Mouse (Mus musculus) cortical plate, adult 2 months (tissue): ENCODE results near the gene Igfbp4.

ENCODE experiments used
- CTCF ChIP-seq: fragments of 200-500 bp; IDR thresholded peaks from 2 replicates; pipeline ENCODE4 v1.5.1; 2011; ENCODE audit warnings: mild to moderate bottlenecking, control low read depth, low read length; ENCODE audit not compliant: insufficient read depth; ENCODE audit errors: extremely low read depth
- POLR2A ChIP-seq: fragments of 200-500 bp; IDR thresholded peaks from 2 replicates; pipeline ENCODE4 v1.6.1; 2011; ENCODE audit warnings: mild to moderate bottlenecking, low read length, control low read depth; ENCODE audit not compliant: insufficient read depth; ENCODE audit errors: extremely low read depth

DNA sequence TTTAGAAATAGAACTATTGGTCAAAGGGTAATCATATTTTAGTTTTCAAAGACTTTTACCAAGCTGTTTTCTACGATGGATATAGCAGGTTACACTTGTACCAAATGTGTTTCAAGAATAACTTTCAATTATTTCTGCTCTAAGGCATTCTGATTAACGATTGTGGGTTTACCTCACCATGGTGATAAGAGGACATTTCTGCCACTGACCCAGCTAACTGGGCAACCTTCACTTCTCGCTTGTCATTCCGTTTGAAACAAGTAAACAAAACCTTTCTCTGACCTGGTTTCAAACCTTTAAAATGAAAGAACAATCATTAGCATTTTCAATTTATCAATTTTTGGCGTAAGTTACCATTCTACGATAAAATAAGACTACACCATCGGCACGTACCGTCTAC is 34.3 kb upstream of the Igfbp4 start:
- TF ChIP-seq POLR2A (no peak), CTCF (no peak)
